Mouse (Mus musculus) cerebellum, adult 2 months (tissue): ENCODE results near the gene Nup160. TPM values are rescaled to one million over a fixed set of nuclear protein-coding genes. Genes with fewer than 3 reads are reported as not detected.

Experiments
- DNase-seq, 2 experiments: peaks; one replicate each; pipeline ENCODE4 v3.0.0; 2021
- H3K27ac ChIP-seq: fragments of 200-500 bp; 2 replicates; pipeline ENCODE4 v1.5.1; 2012; ENCODE audit warnings: low read length, control low read depth, inconsistent platforms; ENCODE audit not compliant: insufficient read depth
- H3K27me3 ChIP-seq: fragments of 200-500 bp; 2 replicates; pipeline ENCODE4 v1.6.1; 2012; ENCODE audit warnings: inconsistent platforms, mild to moderate bottlenecking, low read length, moderate library complexity; ENCODE audit not compliant: control insufficient read depth, insufficient read depth
- H3K4me1 ChIP-seq: fragments of 200-500 bp; 2 replicates; pipeline ENCODE4 v1.6.1; 2011; ENCODE audit warnings: low read length; ENCODE audit not compliant: control insufficient read depth, insufficient read depth
- H3K4me3 ChIP-seq: fragments of 200-500 bp; replicated peaks from 2 replicates; pipeline ENCODE3; 2011; ENCODE audit warnings: mild to moderate bottlenecking, low read depth, low read length, control low read depth; ENCODE audit not compliant: insufficient read depth
- CTCF ChIP-seq: fragments of 200-500 bp; IDR thresholded peaks from 2 replicates; pipeline ENCODE4 v1.5.1; 2011; ENCODE audit warnings: low read depth, mild to moderate bottlenecking, control low read depth, low read length, moderate library complexity, borderline replicate concordance; ENCODE audit not compliant: insufficient read depth
- POLR2A ChIP-seq: fragments of 200-500 bp; IDR thresholded peaks from 2 replicates; pipeline ENCODE4 v1.6.1; 2011; ENCODE audit warnings: low read length, control low read depth, borderline replicate concordance; ENCODE audit not compliant: insufficient read depth
- WGBS: fragments of 180-500 bp; shearing (Covaris S2); methylation state at CpG from one replicate; pipeline ENCODE4 v1.1.7; 2018; 5-methylcytosine and 5-hydroxymethylcytosine counted together
- polyA plus RNA-seq: library from polyadenylated mRNA; depleted of rRNA; stranded (reverse); fragments of >200 nt; gene quantifications from 2 replicates; pipeline ENCODE4 v1.2.3, GENCODE M21; 2012; rRNA removed

Gene Nup160
- polyA plus RNA-seq = 14.4 and 15.6 TPM in 2 replicates

GRCm38 (mm10) chr2:90677007-90677406 lies at the start of gene Nup160:
Nup160 (plus strand) TSS chr2:90677215.
- no peaks in the 10 kb centered on the region for H3K4me1 ChIP-seq
- H3K4me3 ChIP-seq = no peak within 1 kb of the TSS
- WGBS = 57% methylated on average over 8 of the region's 8 CpGs
- H3K27me3 ChIP-seq = no peaks in the 10 kb centered on the region
- TF ChIP-seq CTCF = no peak
- TF ChIP-seq POLR2A = no peak
- H3K27ac ChIP-seq = no peak within 1 kb of the TSS
- no peak for DNase-seq

- H3K27me3 ChIP-seq = no peaks in the 10 kb centered on the region; the same call in 1 of the 2 replicates
- WGBS = 91% methylated on average over 5 of the region's 5 CpGs
- no peak overlapping the region for H3K27ac ChIP-seq
- H3K4me3 ChIP-seq = no peak overlapping the region
- no peak for DNase-seq
- no peak for TF ChIP-seq POLR2A
- TF ChIP-seq CTCF = no peak
- no peaks in the 10 kb centered on the region for H3K4me1 ChIP-seq
Measured at GRCm38 (mm10) chr2:90628261-90628660, 48.8 kb upstream of the Nup160 start.

- H3K27ac ChIP-seq = no peak overlapping the region
- TF ChIP-seq POLR2A = no peak
- no peak for TF ChIP-seq CTCF
- no peak overlapping the region for H3K4me3 ChIP-seq
- DNase-seq = no peak
- 34% methylated on average over 2 of the region's 2 CpGs for WGBS
- H3K27me3 ChIP-seq = no peaks in the 10 kb centered on the region; the same call in 1 of the 2 replicates
- no peaks in the 10 kb centered on the region for H3K4me1 ChIP-seq
Measured at GRCm38 (mm10) chr2:90629552-90629951, 47.5 kb upstream of the Nup160 start.

GRCm38 (mm10) chr2:90631938-90632733 lies 44.9 kb upstream of the Nup160 start:
- WGBS = 66% methylated on average over 16 of the region's 16 CpGs
- Histone ChIP-seq H3K4me3 (no peak overlapping the region), H3K27me3 (no peaks in the 10 kb centered on the region; the same call in 1 of the 2 replicates), H3K27ac (no peak overlapping the region), H3K4me1 (no peaks in the 10 kb centered on the region)
- DNase-seq = no peak
- TF ChIP-seq CTCF (no peak), POLR2A (no peak)

- TF ChIP-seq POLR2A (no peak), CTCF (no peak)
- no peak overlapping the region for H3K4me3 ChIP-seq
- H3K4me1 ChIP-seq = no peaks in the 10 kb centered on the region
- no peaks in the 10 kb centered on the region; the same call in 1 of the 2 replicates for H3K27me3 ChIP-seq
- H3K27ac ChIP-seq = no peak overlapping the region
- DNase-seq = no peak
Measured at GRCm38 (mm10) chr2:90634671-90635070, 42.3 kb upstream of the Nup160 start.

GRCm38 (mm10) chr2:90635085-90635723 lies 41.8 kb upstream of the Nup160 start:
- no peak for DNase-seq
- Histone ChIP-seq H3K27ac (no peak overlapping the region), H3K27me3 (no peaks in the 10 kb centered on the region; the same call in 1 of the 2 replicates), H3K4me3 (no peak overlapping the region), H3K4me1 (no peaks in the 10 kb centered on the region)
- no peak for TF ChIP-seq CTCF
- no peak for TF ChIP-seq POLR2A
- 71% methylated on average over 7 of the region's 7 CpGs for WGBS

GRCm38 (mm10) chr2:90636853-90637252 lies 40.2 kb upstream of the Nup160 start:
- Histone ChIP-seq H3K27me3 (no peaks in the 10 kb centered on the region), H3K4me1 (no peaks in the 10 kb centered on the region), H3K4me3 (no peak overlapping the region), H3K27ac (no peak overlapping the region)
- TF ChIP-seq CTCF = no peak
- no peak for TF ChIP-seq POLR2A
- 72% methylated on average over 7 of the region's 7 CpGs for WGBS
- DNase-seq = no peak

GRCm38 (mm10) chr2:90638986-90639746 lies 37.8 kb upstream of the Nup160 start:
- H3K4me3 ChIP-seq = no peak overlapping the region
- 92% methylated on average over 8 of the region's 8 CpGs for WGBS
- H3K27me3 ChIP-seq = no peaks in the 10 kb centered on the region
- H3K27ac ChIP-seq = no peak overlapping the region
- no peak for DNase-seq
- H3K4me1 ChIP-seq = no peaks in the 10 kb centered on the region
- no peak for TF ChIP-seq POLR2A
